Mouse (Mus musculus): ENCODE data around the gene Ubac2.

DNA sequence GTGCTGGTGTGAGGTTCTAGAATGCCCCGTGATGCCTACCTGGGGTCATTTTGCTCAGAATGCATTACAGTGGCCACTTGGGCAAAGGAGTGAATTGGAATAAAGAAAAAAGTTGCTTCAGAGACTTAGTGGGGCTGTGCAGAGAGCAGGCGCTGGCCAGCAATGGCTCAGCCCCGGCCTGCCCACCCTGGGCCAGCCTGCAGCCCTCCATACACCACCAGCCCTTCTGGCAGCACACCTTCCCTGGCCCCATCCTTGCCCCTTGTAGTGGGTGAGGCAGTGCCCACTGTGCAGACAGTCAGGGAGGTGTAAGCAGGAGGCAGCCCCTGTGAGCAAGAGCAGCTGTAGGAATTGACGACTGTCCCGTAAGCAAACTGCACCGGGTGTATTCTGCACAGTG lies 142.1 kb downstream of the Ubac2 start:
- no peak for TF ChIP-seq MAFK (IDR thresholded peaks at IDR 0.05; ENCODE audit: insufficient read depth, low read depth, low read length)
- no peak for TF ChIP-seq HCFC1 (IDR thresholded peaks at IDR 0.05; ENCODE audit: borderline replicate concordance, insufficient read depth, low read length)
- no peak for TF ChIP-seq ZC3H11A (IDR thresholded peaks at IDR 0.05; ENCODE audit: borderline replicate concordance, low read depth, low read length)

Measured in ES-E14 (cell line).